Mouse (Mus musculus) gastrocnemius, adult 18-20 months (tissue): Measurements from ENCODE around the gene Adgrb3. TPM values are rescaled to one million over a fixed set of nuclear protein-coding genes. Genes with fewer than 3 reads are reported as not detected.
"Not testable (repeated sequence)": the region's sequence is repeated elsewhere in the genome, so short reads cannot be mapped to it uniquely, and the experiment has no call there.

ENCODE experiments used
- DNase-seq: peaks from one replicate; pipeline ENCODE4 v3.0.0; 2021; ENCODE audit warnings: low spot score
- total RNA-seq, 2 experiments: library from RNA; stranded (reverse); gene quantifications; 2 replicates each; pipeline ENCODE4 v1.2.3; 2021

The Adgrb3 gene
- total RNA-seq, 2 experiments from 2014 or later: 0.05 TPM; not detected in 1

DNA sequence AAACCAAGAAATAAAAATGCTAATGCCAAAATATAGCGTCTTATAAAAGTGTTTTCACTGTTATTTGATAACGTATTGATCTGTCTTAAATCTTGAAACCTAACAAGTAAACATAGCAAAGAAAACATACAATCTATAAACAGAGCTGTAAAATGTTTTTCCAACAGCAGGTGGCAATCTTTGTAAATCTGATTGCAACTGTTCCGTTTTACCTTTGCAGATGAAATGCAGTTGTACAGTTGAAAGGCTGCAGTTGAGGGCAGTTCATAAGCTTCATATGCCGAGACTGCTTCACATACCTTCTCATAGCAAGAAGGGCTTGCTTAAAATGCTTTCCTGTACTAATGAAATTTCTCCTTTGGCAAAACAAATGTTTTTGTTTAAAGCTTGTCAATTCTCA, 302.5 kb downstream of the Adgrb3 start:
- DNase-seq: no peak

DNA sequence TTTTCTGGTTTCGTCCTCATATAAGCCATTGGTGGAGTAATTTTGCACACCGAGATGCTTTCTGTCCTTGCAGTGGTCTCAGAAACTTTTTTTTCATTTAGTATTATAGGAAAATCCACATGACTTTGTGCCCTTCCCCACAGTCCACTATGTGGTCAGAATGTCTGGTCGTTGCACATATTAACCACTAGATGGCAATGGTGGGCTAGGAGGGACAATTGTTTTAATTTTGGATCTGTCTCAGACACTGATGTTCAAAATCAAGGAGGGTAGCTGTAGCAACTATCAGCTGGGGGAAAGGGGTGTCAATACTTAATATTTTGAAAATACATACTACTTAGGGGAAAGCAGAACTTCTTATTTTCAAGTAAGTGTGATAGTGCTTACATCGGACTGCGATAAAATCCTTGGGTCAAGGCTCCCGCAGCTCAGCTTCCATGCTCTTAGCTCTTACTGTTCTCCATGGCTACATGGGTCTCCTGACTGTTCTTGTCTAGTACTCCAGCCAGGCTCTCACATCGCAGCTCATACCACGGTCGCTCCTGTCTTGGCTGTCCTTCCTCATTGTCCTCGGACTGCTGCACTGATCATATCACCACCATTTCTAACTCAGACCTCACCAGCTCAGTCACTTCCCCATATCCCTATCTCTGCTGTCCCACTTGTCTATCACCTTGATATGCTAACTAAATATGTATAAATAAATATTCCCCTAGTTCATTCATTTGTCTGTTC, 319.0 kb downstream of the Adgrb3 start:
- no peak for DNase-seq

DNA sequence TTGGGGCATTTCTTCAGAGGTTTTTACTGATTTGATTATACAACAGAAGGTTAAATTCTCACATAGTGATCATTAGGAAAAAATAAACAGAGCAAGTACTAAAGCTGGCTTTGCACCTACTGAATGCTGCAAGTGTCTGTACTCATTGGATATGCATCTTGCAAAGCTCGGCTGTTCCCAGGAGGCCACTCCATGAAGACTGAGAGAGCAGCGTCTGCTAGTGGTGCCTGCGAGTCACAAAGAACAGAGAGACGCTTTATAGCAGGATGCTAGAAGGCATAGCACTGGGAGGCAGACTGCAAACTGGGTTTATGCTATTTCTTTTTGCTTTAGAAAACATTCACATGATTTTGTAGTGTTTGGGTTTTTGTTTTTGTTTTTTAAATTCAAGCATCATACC, 325.2 kb downstream of the Adgrb3 start:
- DNase-seq: no peak

DNA sequence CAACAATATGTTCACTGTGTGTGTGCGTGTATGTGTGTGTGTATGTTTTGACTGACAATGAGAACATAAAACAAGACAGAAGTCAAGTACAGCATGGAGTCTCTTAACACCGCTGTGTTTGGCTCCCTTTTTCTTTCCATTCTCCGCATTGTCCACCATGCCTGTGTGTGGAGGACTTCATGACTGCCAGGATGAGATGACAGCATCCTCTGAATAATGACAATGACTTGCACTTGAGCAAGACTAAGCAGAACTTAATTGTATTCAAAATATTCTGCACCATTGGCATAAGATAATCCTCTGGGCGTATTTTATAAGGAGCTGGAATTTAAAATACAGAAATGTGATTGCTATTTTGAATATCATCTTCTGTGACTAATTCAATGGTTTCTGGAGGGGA, 326.0 kb downstream of the Adgrb3 start:
- no peak for DNase-seq

DNA sequence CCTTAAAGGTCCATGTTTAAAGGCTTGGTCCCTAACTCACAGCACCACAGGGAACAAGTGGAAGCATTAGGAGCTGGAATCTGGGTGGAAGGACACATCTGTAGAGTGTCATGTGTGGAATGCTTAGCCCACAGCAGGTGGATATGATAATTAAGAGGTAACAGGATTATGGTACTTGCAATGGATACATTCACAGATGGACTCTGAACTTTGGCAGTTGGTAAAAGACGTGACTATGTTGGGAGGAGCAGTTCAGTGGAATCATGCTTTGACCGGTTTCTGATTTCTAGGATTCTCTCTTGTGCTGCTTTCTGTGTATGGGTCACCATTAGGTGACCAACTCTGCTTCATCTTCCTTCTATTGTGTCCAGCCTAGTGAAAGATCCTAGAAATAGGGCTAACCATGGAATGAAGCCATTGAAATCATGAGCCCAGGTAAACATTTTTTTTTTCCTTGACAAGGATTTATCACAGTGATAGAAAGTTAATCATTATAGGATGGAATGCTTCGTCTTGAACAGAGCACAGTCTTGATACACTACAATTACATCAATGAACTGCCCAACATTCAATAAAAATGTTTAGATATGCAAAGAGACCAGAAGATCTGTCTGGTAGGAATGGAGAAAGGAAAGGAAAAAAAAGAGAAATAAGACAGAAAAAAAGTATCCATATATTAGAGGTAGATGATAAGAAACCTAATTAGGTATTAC, 334.1 kb downstream of the Adgrb3 start:
- no peak for DNase-seq

DNA sequence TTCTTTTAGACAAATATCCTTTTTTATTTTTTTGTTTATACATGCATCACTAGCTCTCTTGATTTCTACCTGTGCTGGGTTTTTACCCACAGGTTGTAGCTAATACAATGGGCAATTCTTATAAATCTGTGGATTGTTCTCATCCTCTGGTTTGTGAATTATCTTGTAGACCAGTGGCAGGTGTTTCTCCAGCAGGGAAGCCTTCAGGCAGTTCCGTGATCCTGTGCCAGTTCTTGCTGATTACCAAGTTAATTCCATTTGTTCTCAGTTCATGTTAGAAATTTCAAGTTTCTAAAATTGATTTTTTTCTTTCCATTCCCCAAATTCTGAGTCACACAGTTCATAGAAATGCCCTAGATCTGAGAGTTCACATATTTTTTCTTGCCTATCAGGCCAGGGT, 338.0 kb downstream of the Adgrb3 start:
- DNase-seq: no peak

DNA sequence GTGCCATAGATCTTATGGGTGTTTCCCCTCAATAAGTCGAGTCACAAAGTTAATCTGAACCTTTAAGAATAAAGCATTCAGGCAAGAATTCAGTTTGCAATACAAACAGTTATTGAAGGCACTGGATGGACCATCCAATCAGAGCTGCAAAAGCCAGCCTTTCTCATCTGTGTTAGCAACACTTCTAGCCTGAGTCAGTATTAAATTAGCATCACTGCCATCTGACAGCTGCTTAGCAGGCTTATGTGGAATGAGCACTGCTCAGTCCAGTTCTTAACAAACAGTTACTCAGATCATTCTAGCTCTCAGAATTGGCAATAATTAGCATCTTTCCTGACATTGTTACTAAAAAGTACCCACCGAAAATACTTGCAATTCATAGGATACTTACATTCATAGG, 339.3 kb downstream of the Adgrb3 start:
- no peak for DNase-seq

DNA sequence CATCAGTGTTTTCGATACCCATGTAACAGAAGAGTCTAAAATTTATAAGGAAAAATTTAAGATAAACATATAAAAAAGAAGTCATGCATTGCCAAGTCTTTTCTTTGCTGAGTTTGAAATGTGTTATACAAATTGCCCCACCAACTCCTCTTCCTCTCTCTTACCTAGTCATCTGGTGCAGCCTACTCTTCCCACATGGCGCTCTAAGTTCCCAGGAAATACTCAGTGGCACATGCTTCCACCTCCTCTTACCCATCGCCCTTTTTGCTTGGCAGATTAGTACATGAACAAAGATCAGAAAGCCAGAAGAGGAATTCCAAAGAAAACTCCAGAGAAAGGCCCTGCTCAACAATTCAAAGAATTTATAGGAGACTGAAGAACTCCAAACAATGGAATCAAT, 353.8 kb downstream of the Adgrb3 start:
- no peak for DNase-seq

DNA sequence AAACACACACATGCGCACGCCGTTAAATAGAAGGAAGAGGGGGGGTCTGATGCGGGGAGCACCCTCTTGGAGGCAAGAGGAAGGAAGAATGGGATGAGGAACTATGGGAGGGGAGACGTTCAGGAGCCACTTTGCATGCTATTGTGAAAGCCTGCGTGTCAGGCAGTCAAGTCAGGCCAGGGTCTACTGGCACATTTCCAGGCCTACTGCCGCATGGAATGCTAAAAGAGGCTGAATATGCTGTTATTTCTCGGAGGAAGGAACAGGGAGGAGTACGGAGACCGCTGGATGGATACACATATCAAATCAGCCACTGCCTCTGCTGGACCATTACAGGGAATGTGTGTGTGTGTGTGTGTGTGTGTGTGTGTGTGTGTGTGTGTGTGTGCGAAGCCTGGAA, 355.0 kb downstream of the Adgrb3 start:
- DNase-seq: no peak

DNA sequence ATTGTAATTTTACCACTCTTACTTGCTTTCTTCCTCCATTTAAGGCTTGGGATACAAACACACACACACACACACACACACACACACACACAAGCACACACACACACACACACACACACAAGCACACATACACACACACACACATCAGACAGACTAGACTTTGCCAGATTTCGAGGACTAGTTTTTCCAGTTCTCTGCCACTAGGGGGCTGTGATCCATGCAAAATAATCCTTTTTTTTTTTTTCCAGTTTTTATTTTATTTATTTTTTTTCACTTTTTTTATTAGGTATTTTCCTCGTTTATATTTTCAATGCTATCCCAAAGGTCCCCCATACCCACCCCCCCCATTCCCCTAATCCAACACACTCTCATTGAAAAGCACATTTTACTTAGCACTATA, 357.9 kb downstream of the Adgrb3 start:
- DNase-seq: not testable (repeated sequence)

DNA sequence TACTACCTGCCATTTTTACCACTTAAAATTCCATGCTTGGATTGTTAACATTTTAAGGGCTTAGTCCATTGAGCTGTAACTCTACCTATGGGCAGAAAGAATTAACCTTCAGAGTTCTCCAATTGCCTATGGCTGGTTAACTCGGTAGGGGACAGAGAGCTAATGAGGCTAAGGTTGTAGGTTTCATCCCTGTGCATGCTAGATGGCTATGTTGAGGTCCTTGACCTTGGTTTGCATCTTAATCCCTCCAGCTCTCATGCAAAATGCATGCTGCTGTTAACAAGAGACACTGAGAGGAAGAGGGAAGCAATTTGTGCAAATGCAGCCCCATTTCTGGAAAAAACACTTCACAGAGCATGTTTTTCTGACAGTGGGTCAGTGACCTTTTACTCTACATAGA, 366.9 kb downstream of the Adgrb3 start:
- DNase-seq: no peak

DNA sequence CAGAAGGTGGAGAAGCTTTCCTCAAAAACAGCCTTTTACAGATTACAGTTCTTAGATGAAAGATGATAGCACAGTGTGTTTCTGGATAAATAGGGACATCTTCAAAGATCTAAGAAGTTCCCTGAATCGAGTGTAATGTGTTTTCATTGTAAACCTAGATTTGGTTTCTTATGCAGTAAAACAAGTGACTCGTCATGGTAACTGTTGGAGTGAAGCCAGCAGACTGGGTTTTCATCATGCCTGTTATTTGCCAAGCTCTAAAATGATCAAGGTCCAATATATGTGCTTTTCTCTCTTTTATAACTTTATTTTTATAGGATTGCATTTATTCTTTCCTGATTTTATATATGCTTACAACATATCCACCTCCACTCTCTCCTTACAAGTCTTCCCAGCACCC, 394.0 kb downstream of the Adgrb3 start:
- no peak for DNase-seq

DNA sequence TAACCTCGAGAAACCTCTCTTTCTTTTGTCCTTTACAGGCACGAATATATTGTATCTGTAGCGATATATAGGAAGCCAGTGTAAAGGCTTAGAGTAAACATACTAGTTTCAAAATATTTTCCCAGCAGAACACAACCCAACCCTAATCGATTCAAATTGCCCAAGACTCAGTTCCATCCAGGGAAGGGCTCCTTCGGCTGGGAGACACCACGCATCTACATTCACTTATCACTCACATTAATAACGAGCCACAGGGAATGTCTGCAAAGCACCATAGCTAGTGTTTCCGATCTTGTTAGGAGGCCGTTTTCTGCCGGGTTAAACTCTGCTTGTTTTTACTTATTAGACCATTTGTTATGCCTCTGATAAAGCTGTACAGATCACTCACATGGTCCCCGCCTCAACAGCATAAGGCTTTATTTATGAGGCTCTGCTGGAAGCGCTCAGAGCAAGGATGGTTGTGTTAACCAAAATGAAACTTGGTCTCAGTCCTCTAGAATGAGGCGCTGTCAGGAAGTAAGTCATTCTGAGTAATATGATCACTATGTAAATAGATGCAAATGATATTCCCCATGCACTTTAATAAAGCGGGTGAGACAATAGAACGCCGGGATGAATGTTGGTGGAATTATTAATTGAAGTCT, 399.2 kb downstream of the Adgrb3 start:
- DNase-seq: no peak

DNA sequence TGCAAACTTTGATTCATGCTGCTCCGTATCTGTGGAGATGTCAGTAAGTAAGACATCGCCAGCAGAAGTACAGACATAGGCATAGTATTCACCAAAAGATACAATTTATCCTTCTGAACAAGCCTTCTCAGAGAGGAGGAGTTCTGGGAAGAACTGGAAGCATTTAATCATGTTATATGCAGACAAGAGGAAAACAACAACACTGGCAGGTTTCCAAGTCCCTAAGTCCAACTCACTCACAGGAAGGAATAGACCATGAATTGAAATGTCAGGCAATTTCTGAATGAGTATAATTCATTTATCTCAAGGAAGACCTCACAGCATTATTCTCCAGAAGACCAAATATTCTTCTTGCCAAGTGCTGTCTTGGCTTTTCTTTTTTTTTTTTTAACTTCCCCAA, 408.8 kb downstream of the Adgrb3 start:
- no peak for DNase-seq

DNA sequence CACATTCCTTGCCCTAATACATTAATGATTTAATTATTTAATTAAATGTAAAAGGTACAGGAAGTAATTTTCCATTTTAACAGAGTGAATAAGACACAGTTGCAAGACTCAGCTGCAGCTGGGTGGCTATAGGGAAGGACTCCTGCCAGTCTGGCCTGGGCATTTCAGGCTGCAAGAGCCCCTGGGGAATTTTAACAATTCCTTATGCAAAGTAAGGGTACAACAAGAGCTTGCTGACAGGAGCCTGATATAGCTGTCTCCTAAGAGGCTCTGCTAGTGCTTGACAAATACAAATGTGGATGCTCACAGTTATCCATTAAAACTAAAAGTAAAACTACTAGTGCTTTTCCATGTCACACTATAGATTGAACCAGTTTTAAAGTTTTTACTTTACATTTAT, 410.1 kb downstream of the Adgrb3 start:
- no peak for DNase-seq

DNA sequence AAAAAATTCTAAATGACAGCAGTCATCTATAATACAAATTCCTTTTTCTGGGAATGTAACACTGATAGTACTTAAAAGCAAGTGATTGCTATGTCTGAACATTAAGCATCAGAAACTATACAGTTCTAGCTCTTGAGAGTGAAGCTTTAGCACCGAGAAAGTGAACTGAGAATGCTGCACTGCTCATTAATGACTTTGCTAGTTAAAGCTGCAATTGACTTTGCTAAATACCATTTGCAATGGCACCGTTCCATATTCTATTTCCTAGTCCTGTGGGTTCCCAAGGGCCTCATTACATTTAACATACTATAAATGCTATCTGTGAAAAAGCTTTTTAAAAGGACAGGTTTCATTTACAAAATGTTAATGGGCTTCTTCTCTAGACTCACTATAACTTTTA, 414.4 kb downstream of the Adgrb3 start:
- no peak for DNase-seq

DNA sequence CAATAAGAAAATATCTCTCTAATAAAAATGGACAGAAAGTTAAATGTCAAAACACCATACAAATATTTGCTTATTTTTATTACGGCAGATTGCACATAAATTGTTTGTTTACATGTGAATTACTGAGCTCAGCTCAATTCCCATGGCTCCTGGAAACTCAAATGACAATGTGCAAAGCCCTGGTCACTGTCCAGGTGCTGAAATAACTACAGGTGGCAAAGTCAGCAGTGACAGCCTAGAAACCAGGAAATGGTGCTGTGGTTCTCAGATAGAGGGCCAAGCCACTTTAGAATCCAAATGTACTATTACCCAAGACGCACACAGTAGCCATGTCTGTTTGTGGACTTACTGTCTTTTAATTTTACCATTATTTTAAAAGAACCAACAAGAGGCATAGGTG, 465.3 kb downstream of the Adgrb3 start:
- no peak for DNase-seq

DNA sequence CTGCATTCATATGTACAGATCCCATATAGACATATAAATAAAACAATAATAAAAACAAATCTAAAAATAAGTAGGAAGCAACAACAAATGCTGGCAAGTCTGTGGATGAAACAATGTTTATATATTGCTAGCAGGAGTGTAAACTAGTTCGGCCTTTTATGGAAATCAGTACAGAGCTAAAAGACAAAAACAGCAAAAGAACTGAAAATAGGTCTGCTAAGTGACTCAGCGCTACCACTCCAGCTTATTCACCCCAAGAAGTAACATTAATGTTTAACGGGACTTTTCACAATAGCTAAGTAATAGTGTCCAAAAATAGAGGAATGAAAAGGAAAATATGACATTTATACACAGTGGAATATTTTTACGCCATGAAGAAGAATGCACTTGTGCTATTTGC, 471.0 kb downstream of the Adgrb3 start:
- no peak for DNase-seq

DNA sequence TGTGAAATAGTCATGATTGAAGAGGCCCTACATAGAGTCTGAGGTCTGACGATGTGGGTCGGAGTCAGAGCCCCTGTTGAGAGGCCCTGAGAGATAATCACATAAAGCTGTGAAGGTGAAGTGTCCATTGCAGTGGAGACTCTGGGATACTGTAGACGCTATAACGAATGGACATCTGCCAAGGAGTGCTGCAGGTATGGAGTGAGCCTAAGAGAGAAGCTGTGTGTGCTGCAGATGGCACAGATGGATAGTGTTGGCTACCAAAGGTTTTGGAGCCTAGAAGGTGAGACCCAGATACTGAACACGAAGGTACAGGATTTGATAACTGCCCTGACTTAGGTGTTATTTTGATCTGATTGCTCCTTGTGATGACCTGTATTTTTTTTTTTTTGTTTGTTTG, 474.0 kb downstream of the Adgrb3 start:
- no peak for DNase-seq

DNA sequence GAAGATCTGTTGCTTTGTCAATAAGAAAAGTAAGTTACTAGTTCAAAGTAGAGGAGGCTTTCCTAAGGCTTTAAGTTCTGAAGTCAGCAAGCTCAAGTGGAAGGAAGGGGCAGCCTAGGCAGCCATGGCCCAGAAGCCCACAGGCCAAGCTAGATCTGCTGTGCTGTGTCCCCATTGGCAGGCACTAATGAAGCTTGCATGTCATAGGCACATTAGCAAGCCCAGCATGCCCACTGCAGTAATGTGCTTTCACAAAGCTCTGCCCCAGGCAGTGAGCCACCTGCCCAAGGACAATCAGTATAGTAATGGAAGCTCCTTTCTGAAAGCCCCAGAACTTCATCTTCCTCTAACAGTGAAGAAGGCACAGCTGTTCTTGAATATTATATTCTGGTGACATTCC, 484.6 kb downstream of the Adgrb3 start:
- DNase-seq: no peak

DNA sequence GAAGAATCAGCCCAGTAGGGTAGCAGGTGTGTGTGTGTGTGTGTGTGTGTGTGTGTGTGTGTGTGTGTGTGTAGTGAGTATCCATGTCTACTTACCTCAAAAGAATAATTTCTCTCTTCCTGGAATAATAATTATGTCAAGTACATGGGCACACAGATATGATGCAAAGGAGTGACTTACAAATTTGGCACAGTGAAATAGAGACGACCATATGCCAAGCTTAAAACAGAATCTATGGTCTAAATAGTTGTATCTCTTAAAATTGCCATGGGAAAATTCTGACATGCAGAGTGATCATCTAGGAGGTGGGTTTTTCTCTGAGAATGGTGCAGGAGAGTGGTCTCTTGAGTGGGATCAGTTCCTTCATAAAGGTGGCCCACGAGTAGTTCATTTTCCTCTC, 504.1 kb downstream of the Adgrb3 start:
- no peak for DNase-seq

DNA sequence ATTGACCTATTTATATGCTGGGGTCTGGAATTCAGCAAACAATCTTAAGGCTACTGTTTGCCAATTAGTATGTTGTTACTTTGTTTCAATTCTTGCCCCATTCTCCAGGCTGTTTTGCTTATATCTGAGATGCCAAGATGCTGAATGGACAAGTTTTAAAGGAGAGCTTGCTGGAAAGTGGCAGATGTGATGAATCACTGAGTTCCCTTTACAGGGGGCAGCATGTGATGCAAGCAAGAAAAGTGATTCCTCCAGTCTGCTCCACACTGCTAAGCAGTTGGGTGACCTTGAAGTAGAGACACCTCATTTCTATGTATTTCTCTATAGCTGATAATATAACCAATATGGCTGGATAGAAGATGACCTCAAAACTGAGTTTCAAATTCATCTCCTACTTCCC, 512.4 kb downstream of the Adgrb3 start:
- DNase-seq: no peak

DNA sequence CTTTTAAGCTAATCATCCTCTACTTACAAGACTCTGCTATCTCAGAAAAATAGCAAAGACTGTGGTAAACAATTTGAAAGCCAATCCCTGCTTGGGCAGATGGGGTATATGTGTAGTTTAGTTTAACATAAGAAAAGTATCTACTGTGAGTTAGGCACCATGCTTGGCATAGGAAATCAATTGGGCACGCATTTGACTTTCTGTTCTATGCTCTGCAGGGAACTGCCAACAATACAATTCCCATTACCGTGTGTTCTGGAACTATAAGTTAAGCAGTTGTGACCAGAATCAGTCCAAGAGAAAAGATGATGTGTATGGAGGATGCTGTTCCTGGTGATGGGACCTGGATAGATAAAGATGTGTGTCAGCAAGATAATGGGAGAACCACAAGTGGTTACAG, 517.2 kb downstream of the Adgrb3 start:
- no peak for DNase-seq
